Mouse (Mus musculus) lung, postnatal 14 days (tissue): Measurements from ENCODE around the gene Ier5.

ENCODE experiments used
- DNase-seq: peaks from one replicate; pipeline ENCODE4 v3.0.0; 2021

The Ier5 gene

DNA sequence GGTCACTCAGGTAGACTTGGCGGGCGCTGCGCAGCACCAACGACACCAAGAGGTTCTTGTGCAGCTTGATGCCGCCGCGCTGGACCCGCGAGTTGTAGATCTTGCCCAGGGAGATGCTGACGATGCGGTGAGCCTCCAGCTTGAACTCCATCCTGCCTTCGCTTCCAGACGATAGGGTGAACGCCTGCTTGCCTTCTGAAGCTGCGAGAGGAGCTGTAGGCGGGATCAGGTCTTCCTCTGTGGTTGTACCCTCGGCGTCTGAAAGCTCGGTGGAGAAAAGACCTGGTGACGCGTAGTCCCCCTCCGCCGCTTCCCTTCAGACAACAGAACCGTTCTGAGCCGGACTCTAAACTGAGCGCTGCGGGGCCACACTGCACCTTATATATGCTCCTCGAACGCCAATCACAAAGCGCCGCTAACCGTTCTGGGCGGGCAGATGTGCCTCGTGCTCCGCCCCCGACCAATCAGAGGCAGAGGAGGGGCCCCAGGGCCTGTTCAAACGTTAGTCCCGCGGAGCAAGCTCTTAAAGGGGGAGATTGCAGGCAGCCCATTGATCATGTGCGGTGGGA, at the start of gene Ier5:
TSS of gene Ier5 (minus strand) at position 357 of the 569 bp plus-strand sequence.
- DNase-seq = peak; percentile 97

GRCm38 (mm10) chr1:155147228-155147627, 47.8 kb upstream of the Ier5 start:
- DNase-seq = no peak

GRCm38 (mm10) chr1:155146572-155146980, 47.1 kb upstream of the Ier5 start, which contains the start of gene Mr1:
TSS of gene Mr1 (minus strand) at chr1:155146814.
- DNase-seq = peak; percentile 52

- peak; percentile 28 for DNase-seq
Measured at GRCm38 (mm10) chr1:155145620-155146019, 46.2 kb upstream of the Ier5 start.

- DNase-seq = peak; percentile 91
Measured at GRCm38 (mm10) chr1:155140076-155140475, 40.6 kb upstream of the Ier5 start.

GRCm38 (mm10) chr1:155138795-155139194, 39.4 kb upstream of the Ier5 start:
- DNase-seq = peak; percentile 74

- no peak for DNase-seq
Measured at GRCm38 (mm10) chr1:155134866-155135265, 35.4 kb upstream of the Ier5 start.

- DNase-seq = no peak
Measured at GRCm38 (mm10) chr1:155127429-155127934, 28.0 kb upstream of the Ier5 start.

- DNase-seq = no peak
Measured at GRCm38 (mm10) chr1:155126716-155127115, 27.3 kb upstream of the Ier5 start.

- no peak for DNase-seq
Measured at GRCm38 (mm10) chr1:155124397-155124796, 25.0 kb upstream of the Ier5 start.

GRCm38 (mm10) chr1:155121977-155122939, 22.8 kb upstream of the Ier5 start:
- DNase-seq = peak; percentile 80

- no peak for DNase-seq
Measured at GRCm38 (mm10) chr1:155119719-155120118, 20.3 kb upstream of the Ier5 start.

DNA sequence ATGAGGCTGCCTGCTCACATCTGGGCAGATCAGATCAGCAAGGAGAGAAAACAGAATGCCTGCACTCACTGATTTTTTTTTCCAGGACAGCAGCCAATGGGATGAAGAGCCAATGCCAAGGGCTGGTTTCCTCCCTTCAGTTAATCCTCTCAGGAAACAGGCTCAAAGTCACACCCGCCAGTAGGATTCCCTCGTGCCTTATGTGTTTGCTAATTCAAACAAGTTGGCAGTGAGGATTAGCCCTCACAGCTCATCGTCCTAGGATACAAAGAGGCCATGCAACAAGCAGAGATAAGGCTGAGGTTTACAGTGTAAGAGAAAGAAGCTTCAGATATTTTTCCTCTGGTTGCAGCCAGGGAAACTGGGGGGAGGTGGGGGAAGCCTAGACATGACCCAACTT, 14.5 kb upstream of the Ier5 start:
- no peak for DNase-seq

DNA sequence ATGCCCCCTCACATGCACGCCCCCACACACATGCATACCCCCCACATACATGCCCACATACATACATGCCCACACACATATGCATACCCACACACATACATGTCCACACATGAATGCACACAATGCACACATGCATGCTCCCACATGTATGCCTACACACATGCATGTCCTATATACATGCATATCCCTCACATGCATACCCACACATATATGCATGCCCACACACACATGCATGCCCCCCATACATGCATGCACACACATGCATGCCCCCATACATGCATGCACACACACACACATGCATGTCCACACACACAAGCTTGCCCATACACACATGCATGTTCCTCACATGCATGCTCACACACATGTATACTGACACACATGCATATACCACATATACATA, 13.4 kb upstream of the Ier5 start:
- DNase-seq = no peak

DNA sequence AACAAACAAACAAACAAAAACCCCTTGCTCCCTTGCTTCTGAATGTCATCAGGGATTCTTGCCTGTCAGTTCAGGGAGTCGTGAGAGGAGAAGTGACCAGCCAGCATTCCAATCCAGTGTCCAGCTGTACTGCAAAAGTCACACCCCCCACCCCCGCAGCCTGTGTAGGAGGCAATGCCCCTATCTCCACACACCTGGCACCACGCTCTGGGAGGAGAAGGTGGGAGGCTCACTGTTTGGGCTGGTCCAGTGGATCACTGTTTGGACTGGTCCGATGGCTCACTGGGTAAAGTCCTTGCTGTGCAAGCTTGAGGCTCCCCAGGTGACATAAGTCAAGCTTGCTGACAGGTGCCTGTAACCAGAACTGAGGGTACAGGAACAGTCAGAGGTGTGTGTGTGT, 12.7 kb upstream of the Ier5 start:
- no peak for DNase-seq

DNA sequence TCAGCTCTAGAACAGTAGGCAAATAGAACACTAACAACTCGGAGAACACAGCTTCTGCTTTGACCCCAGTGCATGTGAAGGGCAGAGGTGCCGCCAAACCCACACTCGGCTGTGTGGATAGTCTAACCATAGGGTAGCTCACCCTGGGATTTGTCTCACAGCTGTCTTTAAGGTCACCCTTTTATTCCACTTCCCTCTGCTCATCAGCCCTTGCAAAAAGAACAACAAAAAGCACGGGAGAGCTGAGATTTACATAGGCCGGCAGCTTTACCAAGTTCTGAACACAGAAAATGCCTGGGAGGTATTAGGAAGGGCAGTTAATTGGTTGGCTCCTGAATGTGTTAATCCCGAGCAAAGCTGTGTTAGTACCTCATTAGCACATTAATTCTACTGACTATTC, 12.1 kb upstream of the Ier5 start:
- DNase-seq = no peak

DNA sequence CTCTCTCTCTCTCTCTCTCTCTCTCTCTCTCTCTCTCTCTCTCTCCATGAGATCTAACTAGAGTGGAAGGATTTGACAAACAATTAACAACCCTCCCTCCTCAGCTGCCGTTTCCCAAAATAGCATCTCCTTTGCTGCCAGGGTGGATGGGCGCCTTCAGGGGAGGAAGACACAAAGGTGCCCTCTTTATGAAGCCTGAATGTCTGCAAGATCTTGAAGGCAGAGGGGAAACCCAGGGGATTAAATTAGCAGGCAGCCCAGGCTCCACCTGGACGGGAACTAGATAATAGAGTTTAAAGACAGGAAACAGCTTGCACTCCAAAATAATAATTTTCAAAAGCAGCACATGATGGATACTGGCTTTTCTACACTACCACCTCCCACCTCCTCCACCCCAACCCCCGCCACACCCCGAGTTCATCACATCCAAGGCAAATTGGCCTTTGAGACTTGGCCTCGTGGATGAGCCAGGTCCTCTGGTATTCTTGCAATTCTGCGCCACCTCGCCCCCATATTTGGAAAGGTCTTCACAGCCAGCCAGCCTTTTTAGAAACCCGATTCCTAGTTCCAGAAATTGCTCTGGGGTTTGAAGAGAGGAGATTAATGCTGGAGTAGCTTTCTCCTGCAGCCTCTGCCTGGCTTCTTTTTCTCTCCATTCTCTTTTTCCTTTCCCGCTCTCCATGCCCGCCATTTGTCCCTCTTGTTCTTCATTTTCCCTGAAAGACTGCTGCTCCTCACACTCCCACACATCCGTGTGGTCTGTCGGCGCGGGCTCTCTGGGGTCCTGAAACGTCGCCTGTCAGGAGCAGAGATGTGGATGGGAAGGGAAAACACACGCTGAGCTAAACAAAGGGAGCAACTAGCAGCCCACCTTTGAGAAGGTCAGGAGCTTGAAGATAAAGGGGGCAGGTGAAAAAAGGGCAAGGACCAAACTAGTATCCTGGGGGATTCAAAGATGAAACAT, 10.2 kb upstream of the Ier5 start:
- peak; percentile 29 for DNase-seq

- DNase-seq = no peak
Measured at GRCm38 (mm10) chr1:155108412-155108811, 9.0 kb upstream of the Ier5 start.

DNA sequence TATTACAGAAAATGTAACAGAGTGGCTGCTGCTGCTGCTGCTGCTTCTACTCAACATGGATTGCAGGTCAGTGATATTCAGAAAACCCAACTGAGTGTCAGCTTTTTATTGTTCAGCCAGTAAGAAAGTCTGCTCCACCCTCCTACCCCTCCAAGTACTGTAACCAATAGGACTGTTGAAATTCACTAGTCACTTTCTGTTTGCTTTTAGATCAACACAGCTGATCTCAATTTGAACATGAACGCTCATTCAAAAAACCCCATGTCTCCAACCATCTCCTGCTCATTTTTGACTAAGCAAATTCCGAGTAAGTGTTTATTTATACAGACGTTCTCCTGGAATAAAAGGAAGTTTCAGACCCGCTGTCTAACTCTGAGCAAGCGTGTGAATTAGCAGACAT, 8.4 kb upstream of the Ier5 start:
- no peak for DNase-seq

- no peak for DNase-seq
Measured at GRCm38 (mm10) chr1:155106310-155106709, 6.9 kb upstream of the Ier5 start.

GRCm38 (mm10) chr1:155103991-155104390, 4.6 kb upstream of the Ier5 start:
- no peak for DNase-seq

DNA sequence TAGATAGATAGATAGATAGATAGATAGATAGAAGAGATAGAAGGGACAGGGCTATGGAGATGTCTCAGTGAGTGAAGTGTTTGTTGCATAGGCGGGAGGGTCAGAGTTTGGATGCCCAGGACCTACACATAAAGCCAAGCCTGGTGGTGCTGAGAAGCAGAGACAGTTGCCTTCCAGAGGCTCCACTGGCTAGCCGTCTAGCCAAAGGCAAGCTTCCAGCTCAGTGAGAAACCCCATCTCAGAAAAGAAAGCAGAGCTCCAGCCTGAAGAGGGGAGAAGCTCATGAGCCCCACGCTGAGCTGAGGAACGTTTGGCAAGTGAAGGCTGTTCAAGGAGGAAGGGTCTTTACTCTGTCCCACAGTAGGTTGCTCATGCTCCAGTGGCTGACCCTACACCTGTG, 3.2 kb upstream of the Ier5 start:
- DNase-seq = no peak
